Mouse (Mus musculus) embryonic fibroblast, embryonic 13.5 days (primary cell): Measurements from ENCODE around the gene Fkbp1b.

Experiments
- CTCF ChIP-seq: IDR thresholded peaks from 2 replicates; pipeline ENCODE4 v1.5.1; 2011; ENCODE audit warnings: mild to moderate bottlenecking, control low read depth, low read length, moderate library complexity, borderline replicate concordance; ENCODE audit not compliant: insufficient read depth
- POLR2A ChIP-seq: IDR thresholded peaks from 2 replicates; pipeline ENCODE4 v1.6.1; 2011; ENCODE audit warnings: low read depth, mild to moderate bottlenecking, control low read depth, low read length, moderate library complexity

DNA sequence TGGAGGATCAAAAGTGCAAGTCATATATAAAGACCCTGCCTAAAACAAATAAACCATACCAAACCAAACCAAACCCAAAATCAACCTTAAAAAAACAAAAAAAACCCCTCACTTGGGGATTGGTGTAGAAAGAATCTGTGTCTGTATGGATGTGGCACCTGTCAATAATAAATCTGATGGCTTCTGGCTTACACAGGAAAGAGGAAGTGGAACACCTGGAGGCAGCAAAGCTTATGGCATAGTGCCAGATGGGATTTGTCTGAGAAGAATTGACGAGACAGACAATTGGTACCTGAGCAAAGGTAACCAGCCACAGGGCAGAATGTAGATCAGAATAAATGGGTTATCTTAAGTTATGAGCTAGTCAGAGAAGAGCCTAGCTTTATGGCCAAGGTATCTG, 43.7 kb upstream of the Fkbp1b start:
- TF ChIP-seq CTCF (no peak), POLR2A (no peak)
